Comparison of ENCODE assay signal across 9 mouse cellular contexts in genomic region chr2:109676618-109676974, GRCm38 (mm10). TPM values are rescaled to one million over a fixed set of nuclear protein-coding genes. Genes with fewer than 3 reads are reported as not detected.
DNase-seq lines count a peak whose midpoint lies in the region; ATAC-seq and TF ChIP-seq lines count a peak whose summit lies in the region.
"Had no signal": no experiment of that assay in that cellular context is flagged by ENCODE, and none has a peak within 500 bp of the region (broad histone marks: within the 10 kb centered on the region; RNA-seq: fewer than 3 reads in every experiment).

No protein-coding gene starts in this region.

- 1% methylated on average over 6 of the region's 6 CpGs for whole genome bisulfite sequencing in heart, embryonic 15.5 days
- WGBS in heart, adult 2 months = 7% methylated on average over 5 of the region's 6 CpGs
- WGBS in forebrain, embryonic 13.5 days = 2% methylated on average over 5 of the region's 6 CpGs
- 1% methylated on average over 6 of the region's 6 CpGs for WGBS in midbrain, embryonic 11.5 days

- TF ChIP-seq EP300 in heart, adult 2 months (IDR thresholded peaks at IDR 0.05; ENCODE audit: insufficient read depth, low read depth, low read length) = no peak

- H3K9me3 ChIP-seq in heart, embryonic 15.5 days (replicated peaks) = no peaks in the 10 kb centered on the region
- H3K9me3 ChIP-seq in ES-E14 (ENCODE audit: control insufficient read depth, insufficient read depth, low read depth, low read length) = no peaks in the 10 kb centered on the region
- no peaks in the 10 kb centered on the region for H3K9me3 ChIP-seq in forebrain, embryonic 13.5 days (replicated peaks)
- H3K9me3 ChIP-seq in midbrain, embryonic 11.5 days (ENCODE audit: control insufficient read depth, low read length) = no peaks in the 10 kb centered on the region

- ATAC-seq in heart, embryonic 15.5 days (replicated peaks; ENCODE audit: insufficient number of reproducible peaks, insufficient read depth, low FRiP score, low read depth) = no peak
- ATAC-seq in forebrain, embryonic 13.5 days = no peak
- ATAC-seq in midbrain, embryonic 11.5 days (ENCODE audit: low FRiP score) = no peak

- DNase-seq in heart, adult 2 months = no peak
- no peak for DNase-seq in ES-E14 (ENCODE audit: low read depth, low spot score)
- peak; percentile 89 for DNase-seq in midbrain, embryonic 11.5 days (ENCODE audit: low spot score, missing footprints)
- DNase-seq in adrenal gland, postnatal 4 days (ENCODE audit: low spot score in 2 of 2) = no peak
- no peak for DNase-seq in left cerebral cortex, postnatal 4 days
- DNase-seq in T-cell, adult 2 months (ENCODE audit: low spot score) = no peak
- DNase-seq: gastrocnemius, postnatal 36 days had no signal

- H3K4me3 ChIP-seq in heart, embryonic 15.5 days = peak overlapping the region; percentile 43; the same call in 1 of the 2 replicates
- H3K4me3 ChIP-seq in heart, adult 2 months = no peak overlapping the region
- peak overlapping the region; percentile 65 to 96; a peak in 3 of 4 replicates for H3K4me3 ChIP-seq in ES-E14 (ENCODE audit: insufficient read depth in 1 of 2, low read depth in 1 of 2, low read length in 2 of 2, poor library complexity in 1 of 2, severe bottlenecking in 1 of 2)
- peak overlapping the region; percentile 59 for H3K4me3 ChIP-seq in forebrain, embryonic 13.5 days
- peak overlapping the region; percentile 62 for H3K4me3 ChIP-seq in midbrain, embryonic 11.5 days (ENCODE audit: low read depth, low read length)

- peak overlapping the region; percentile 77; the same call in 1 of the 2 replicates for H3K4me2 ChIP-seq in heart, embryonic 15.5 days
- peak overlapping the region; percentile 96 for H3K4me2 ChIP-seq in forebrain, embryonic 13.5 days
- H3K4me2 ChIP-seq in midbrain, embryonic 11.5 days = peak overlapping the region; percentile 95

- TF ChIP-seq POLR2A in heart, adult 2 months (IDR thresholded peaks at IDR 0.05; ENCODE audit: insufficient read depth, low read depth, low read length) = no peak

- H3K27me3 ChIP-seq in heart, embryonic 15.5 days = peaks cover 69% of the 10 kb centered on the region
- H3K27me3 ChIP-seq in heart, adult 2 months (ENCODE audit: control insufficient read depth, insufficient read depth, low read length) = peaks cover 12% of the 10 kb centered on the region
- H3K27me3 ChIP-seq in forebrain, embryonic 13.5 days = peaks cover 73% of the 10 kb centered on the region
- H3K27me3 ChIP-seq in midbrain, embryonic 11.5 days (ENCODE audit: control insufficient read depth, insufficient read depth, low read length) = peaks cover 47% of the 10 kb centered on the region

- in situ Hi-C loops in ES-E14 (cut with MboI; ENCODE audit: low sequenced_read_pairs in 2 of 2, unreplicated experiment in 2 of 2) = loop anchor here in 1 of 2 experiments (25.0 kb wide), 1 partner anchor 964 kb away; no protein-coding TSS in a partner anchor

- H3K36me3 ChIP-seq in heart, embryonic 15.5 days = no peaks in the 10 kb centered on the region
- no peaks in the 10 kb centered on the region for H3K36me3 ChIP-seq in heart, adult 2 months (ENCODE audit: control insufficient read depth, insufficient read depth, low read length)
- H3K36me3 ChIP-seq in ES-E14 (ENCODE audit: control insufficient read depth, insufficient read depth, low read length, poor library complexity, severe bottlenecking) = no peaks in the 10 kb centered on the region
- no peaks in the 10 kb centered on the region for H3K36me3 ChIP-seq in forebrain, embryonic 13.5 days (ENCODE audit: poor library complexity, severe bottlenecking)
- no peaks in the 10 kb centered on the region for H3K36me3 ChIP-seq in midbrain, embryonic 11.5 days (ENCODE audit: control insufficient read depth, insufficient read depth, low read length)

- intact Hi-C loops in heart, adult 2 months (cut with DNase I) = no loop called here
- intact Hi-C loops in left cerebral cortex, postnatal 4 days (cut with DNase I) = loop anchor here (5.0 kb wide), 1 partner anchor 394 kb away; the partner anchor contains the start of genes Kif18a and Mettl15

- H3K27ac ChIP-seq in heart, embryonic 15.5 days = no peak overlapping the region
- H3K27ac ChIP-seq in heart, adult 2 months = no peak overlapping the region
- no peak overlapping the region for H3K27ac ChIP-seq in ES-E14 (ENCODE audit: insufficient read depth, low read depth, low read length, poor library complexity, severe bottlenecking)
- no peak overlapping the region for H3K27ac ChIP-seq in forebrain, embryonic 13.5 days
- H3K27ac ChIP-seq in midbrain, embryonic 11.5 days (ENCODE audit: low read depth, low read length) = no peak overlapping the region

- H3K4me1 ChIP-seq in heart, embryonic 15.5 days (replicated peaks) = peaks cover 31% of the 10 kb centered on the region
- H3K4me1 ChIP-seq in heart, adult 2 months (ENCODE audit: control insufficient read depth, insufficient read depth, low read length) = no peaks in the 10 kb centered on the region
- 0 out of 4 replicates have a peak, but pooled peaks cover 0 to 2% of the 10 kb centered on the region in 2 experiments for H3K4me1 ChIP-seq in ES-E14 (ENCODE audit: control insufficient read depth in 2 of 2, insufficient read depth in 2 of 2, low read length in 2 of 2, poor library complexity in 1 of 2)
- peaks cover 41% of the 10 kb centered on the region for H3K4me1 ChIP-seq in forebrain, embryonic 13.5 days
- H3K4me1 ChIP-seq in midbrain, embryonic 11.5 days (ENCODE audit: control insufficient read depth, insufficient read depth, low read length) = peaks cover 19% of the 10 kb centered on the region; the same call in 1 of the 2 replicates

- no peak overlapping the region for H3K9ac ChIP-seq in heart, embryonic 15.5 days
- H3K9ac ChIP-seq in heart, adult 2 months (ENCODE audit: low read depth, low read length) = no peak overlapping the region
- no peak overlapping the region for H3K9ac ChIP-seq in ES-E14 (ENCODE audit: insufficient read depth, low read depth, low read length, poor library complexity, severe bottlenecking)
- H3K9ac ChIP-seq in forebrain, embryonic 13.5 days = 0 out of 2 replicates have a peak overlapping the region, but pooled peaks have one; percentile 74
- peak overlapping the region; percentile 83 for H3K9ac ChIP-seq in midbrain, embryonic 11.5 days (ENCODE audit: low read length)

- no peak for TF ChIP-seq CTCF in heart, adult 2 months (IDR thresholded peaks at IDR 0.05)

- no peaks in the 10 kb centered on the region for H3K79me2 ChIP-seq in heart, adult 2 months (replicated peaks; ENCODE audit: control insufficient read depth, insufficient read depth, low read length)

TF ChIP-seq in ES-E14, 5 proteins besides CTCF, POLR2A, EP300 and RAD21:
- TF ChIP-seq HCFC1 (IDR thresholded peaks at IDR 0.05; ENCODE audit: borderline replicate concordance, insufficient read depth, low read length) (no peak), MAFK (IDR thresholded peaks at IDR 0.05; ENCODE audit: insufficient read depth, low read depth, low read length) (no peak), ZC3H11A (IDR thresholded peaks at IDR 0.05; ENCODE audit: borderline replicate concordance, low read depth, low read length) (no peak), ZNF384 (IDR thresholded peaks at IDR 0.05; ENCODE audit: low read depth, low read length) (no peak), CHD2 (IDR thresholded peaks at IDR 0.05; ENCODE audit: low read depth, low read length) (no peak)

RNA-seq across cellular contexts. Expression of gene Bdnf, which starts 2.1 kb away (rescaled TPM):
- polyA plus RNA-seq in heart, embryonic 15.5 days (2015; fragmentation: Nextera tagmentation; extraction: Ambion mirVana) = 0.50 and 0.96 TPM in 2 replicates
- 1 to 10 TPM; 3.0 to 7.4 TPM for total RNA-seq in heart, adult 2 months (2021)
- 1.4 and 1.5 TPM in 2 replicates for polyA plus RNA-seq in heart, adult 2 months (2012; rRNA removed)
- 3.6 and 5.4 TPM in 2 replicates for total RNA-seq in ES-E14 (2012; rRNA removed)
- polyA plus RNA-seq in forebrain, embryonic 13.5 days (2015; fragmentation: Nextera tagmentation; extraction: Ambion mirVana) = 0.74 and 1.2 TPM in 2 replicates
- polyA plus RNA-seq in midbrain, embryonic 11.5 days (2014; fragmentation: Nextera tagmentation; extraction: Ambion mirVana) = 1.3 and 1.7 TPM in 2 replicates
- total RNA-seq in adrenal gland, postnatal 4 days (2021) = under 1 TPM; 0.28 to 0.31 TPM
- total RNA-seq in left cerebral cortex, postnatal 4 days (2021) = 1 to 10 TPM; 3.7 to 5.0 TPM

Comparison
In these comparisons a context has a peak if more than half of its experiments do, and no peak if none do; other contexts are left out.
1. H3K9ac ChIP-seq: peak in forebrain, embryonic 13.5 days (single experiment) and midbrain, embryonic 11.5 days (single experiment); none in heart, embryonic 15.5 days (single experiment), heart, adult 2 months (single experiment) and ES-E14 (single experiment).
2. Peak in every context shown above with its lines, with median percentiles within 50 percentile points of each other: H3K4me2 ChIP-seq.